Mouse (Mus musculus): ENCODE results near the gene Gm29094.
"Not testable (repeated sequence)": the region's sequence is repeated elsewhere in the genome, so short reads cannot be mapped to it uniquely, and the experiment has no call there.

DNA sequence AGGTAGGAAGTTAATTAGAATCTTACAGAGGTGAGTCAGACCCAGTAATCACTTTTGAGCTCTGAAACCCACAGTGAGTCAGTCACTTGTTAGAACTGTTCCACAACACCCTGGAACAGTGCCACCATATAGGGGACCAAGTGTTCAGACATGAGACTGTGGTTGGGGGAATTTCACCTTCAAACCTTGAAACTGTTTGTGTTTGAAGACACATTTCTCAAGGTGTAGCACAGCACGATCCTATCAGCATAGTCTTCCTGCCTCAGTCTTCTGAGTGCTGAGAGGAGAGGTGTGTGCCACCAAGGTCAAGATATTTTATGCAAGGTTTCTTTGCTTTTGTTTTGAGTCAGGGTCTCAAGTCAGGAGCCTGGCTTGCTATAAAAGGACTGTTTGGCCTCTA lies 9.8 kb downstream of the Gm29094 start:
- TF ChIP-seq POLR2A (IDR thresholded peaks at IDR 0.05; ENCODE audit: borderline replicate concordance, extremely low read depth, insufficient read depth, insufficient read length, poor library complexity, severe bottlenecking); CTCF (IDR thresholded peaks at IDR 0.05; ENCODE audit: borderline replicate concordance, extremely low read depth, insufficient read depth, insufficient read length): not testable (repeated sequence)
